Mouse (Mus musculus) forebrain, embryonic 15.5 days (tissue): ENCODE results near the gene G3bp2. TPM values are rescaled to one million over a fixed set of nuclear protein-coding genes. Genes with fewer than 3 reads are reported as not detected.

Experiments
- ATAC-seq: fragments of 200-750 bp; cut with Nextera tagmentation; replicated peaks from 2 replicates; pipeline ENCODE4 v1.8.0; 2017; ENCODE audit warnings: mild to moderate bottlenecking, moderate TSS enrichment, moderate library complexity
- H3K27ac ChIP-seq: fragments of 300-500 bp; sonication (generic); replicated peaks from 2 replicates; pipeline ENCODE4 v1.5.1; 2015; ENCODE audit warnings: mild to moderate bottlenecking, inconsistent platforms
- H3K27me3 ChIP-seq: fragments of 300-500 bp; sonication (generic); 2 replicates; pipeline ENCODE4 v1.6.1; 2015; ENCODE audit warnings: inconsistent platforms
- H3K36me3 ChIP-seq: fragments of 300-500 bp; sonication (generic); 2 replicates; pipeline ENCODE4 v1.6.1; 2015; ENCODE audit warnings: mild to moderate bottlenecking, inconsistent platforms
- H3K4me1 ChIP-seq: fragments of 300-500 bp; sonication (generic); 2 replicates; pipeline ENCODE4 v1.6.1; 2015; ENCODE audit warnings: inconsistent platforms
- H3K4me2 ChIP-seq: fragments of 300-500 bp; sonication (generic); replicated peaks from 2 replicates; pipeline ENCODE4 v1.6.1; 2015; ENCODE audit warnings: mild to moderate bottlenecking, inconsistent platforms
- H3K4me3 ChIP-seq: fragments of 300-500 bp; sonication (generic); 2 replicates; pipeline ENCODE4 v1.5.1; 2015; ENCODE audit warnings: mild to moderate bottlenecking, inconsistent platforms
- H3K9ac ChIP-seq: fragments of 300-500 bp; sonication (generic); replicated peaks from 2 replicates; pipeline ENCODE4 v1.6.1; 2015; ENCODE audit warnings: mild to moderate bottlenecking, inconsistent platforms
- H3K9me3 ChIP-seq: fragments of 300-500 bp; sonication (generic); 2 replicates; pipeline ENCODE4 v1.6.1; 2016; ENCODE audit warnings: inconsistent platforms
- WGBS: fragments of 180-500 bp; shearing (Covaris S2); methylation state at CpG from one replicate; pipeline ENCODE4 v1.1.7; 2015; ENCODE audit warnings: mixed read lengths; 5-methylcytosine and 5-hydroxymethylcytosine counted together
- polyA plus RNA-seq: library from polyadenylated mRNA; unstranded; fragments of >200 nt; fragmentation: Nextera tagmentation; extraction: Ambion mirVana; gene quantifications from 2 replicates; pipeline ENCODE4 v1.2.1, GENCODE M21; 2015

The G3bp2 gene
- polyA plus RNA-seq, 1 experiment from 2014 or later: 349 TPM

- no peak overlapping the region for H3K9ac ChIP-seq
- H3K4me1 ChIP-seq: no peaks in the 10 kb centered on the region
- no peaks in the 10 kb centered on the region for H3K9me3 ChIP-seq
- no peaks in the 10 kb centered on the region for H3K36me3 ChIP-seq
- no peak overlapping the region for H3K27ac ChIP-seq
- no peak overlapping the region for H3K4me3 ChIP-seq
- H3K27me3 ChIP-seq: peaks cover 2% of the 10 kb centered on the region; the same call in 1 of the 2 replicates
- ATAC-seq: no peak
- WGBS: 94% methylated on average over 6 of the region's 6 CpGs
- H3K4me2 ChIP-seq: no peak overlapping the region
These were observed 30.7 kb upstream of the G3bp2 start for GRCm38 (mm10) chr5:92114223-92114622.

DNA sequence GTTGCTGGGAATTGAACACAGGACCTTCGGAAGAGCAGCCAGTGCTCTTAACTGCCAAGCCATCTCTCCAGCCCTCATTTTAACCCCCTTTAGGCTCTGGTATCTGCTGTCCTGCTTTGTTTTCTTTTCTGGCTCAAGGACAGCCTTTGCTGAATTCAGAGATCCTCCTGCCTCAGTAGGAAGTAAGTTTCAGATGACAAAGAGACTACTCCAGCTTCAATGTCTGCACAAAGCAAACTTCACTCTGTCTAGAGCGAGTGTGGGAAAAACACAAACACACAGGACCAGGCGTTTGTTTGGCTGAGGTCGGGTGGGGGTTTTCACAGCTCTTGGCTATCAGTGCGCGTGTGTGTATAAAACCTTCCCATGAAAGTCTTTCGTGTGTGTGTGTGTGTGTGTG is 30.0 kb upstream of the G3bp2 start:
- no peaks in the 10 kb centered on the region for H3K4me1 ChIP-seq
- H3K4me2 ChIP-seq: no peak overlapping the region
- no peak overlapping the region for H3K27ac ChIP-seq
- H3K9me3 ChIP-seq: no peaks in the 10 kb centered on the region
- peaks cover 2% of the 10 kb centered on the region; the same call in 1 of the 2 replicates for H3K27me3 ChIP-seq
- ATAC-seq: no peak
- no peaks in the 10 kb centered on the region for H3K36me3 ChIP-seq
- WGBS: 92% methylated on average over 7 of the region's 7 CpGs
- H3K4me3 ChIP-seq: no peak overlapping the region
- H3K9ac ChIP-seq: no peak overlapping the region

DNA sequence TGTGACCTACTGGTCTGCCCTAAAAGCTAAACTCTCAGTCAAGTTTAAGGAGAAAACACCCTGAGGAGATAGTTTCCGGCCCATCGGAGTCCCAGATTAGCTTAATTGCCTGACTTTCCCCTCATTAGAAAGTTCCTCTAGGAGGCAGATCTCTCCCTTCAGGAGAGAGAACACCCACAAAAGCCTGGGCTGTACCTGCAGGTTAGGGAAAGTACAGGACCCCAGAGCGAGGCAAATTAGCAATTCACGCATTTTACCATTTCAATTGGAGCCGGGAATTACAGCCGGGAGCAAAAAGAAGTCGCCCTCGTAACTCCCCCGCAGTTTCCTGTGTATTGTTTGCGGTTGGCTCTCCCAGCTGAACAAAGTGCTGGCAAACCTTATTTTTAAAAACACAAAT is 29.1 kb upstream of the G3bp2 start:
- Histone ChIP-seq H3K4me1 (no peaks in the 10 kb centered on the region), H3K27me3 (peaks cover 2% of the 10 kb centered on the region; the same call in 1 of the 2 replicates), H3K9me3 (no peaks in the 10 kb centered on the region), H3K4me3 (no peak overlapping the region), H3K9ac (no peak overlapping the region), H3K36me3 (no peaks in the 10 kb centered on the region), H3K4me2 (no peak overlapping the region), H3K27ac (no peak overlapping the region)
- no peak for ATAC-seq
- WGBS: 1% methylated on average over 10 of the region's 10 CpGs

DNA sequence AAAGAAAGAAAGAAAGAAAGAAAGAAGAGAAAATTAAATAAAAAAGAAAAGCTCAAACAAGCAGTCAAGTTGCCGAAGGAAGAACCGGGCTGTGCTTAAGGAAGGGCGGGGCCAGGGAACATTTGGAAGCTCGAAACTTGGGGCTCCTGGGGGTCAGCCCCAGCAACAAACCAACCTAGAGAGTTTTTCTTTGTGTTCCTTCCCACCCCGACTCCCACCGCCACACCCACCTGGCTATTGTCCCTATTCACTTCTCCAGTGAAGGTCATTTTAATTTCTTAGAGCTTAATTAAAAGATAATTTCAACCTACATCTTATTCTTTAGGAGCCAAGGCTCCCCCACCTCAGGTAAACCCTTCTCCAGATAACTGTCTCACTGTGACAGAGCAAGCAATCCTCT is 28.7 kb upstream of the G3bp2 start:
- no peak for ATAC-seq
- Histone ChIP-seq H3K27me3 (peaks cover 2% of the 10 kb centered on the region; the same call in 1 of the 2 replicates), H3K27ac (no peak overlapping the region), H3K4me3 (no peak overlapping the region), H3K4me1 (no peaks in the 10 kb centered on the region), H3K36me3 (no peaks in the 10 kb centered on the region), H3K4me2 (no peak overlapping the region), H3K9me3 (no peaks in the 10 kb centered on the region), H3K9ac (no peak overlapping the region)
- 6% methylated on average over 6 of the region's 6 CpGs for WGBS

GRCm38 (mm10) chr5:92110818-92111355 is 27.4 kb upstream of the G3bp2 start:
- Histone ChIP-seq H3K9ac (no peak overlapping the region), H3K4me1 (peaks cover 6% of the 10 kb centered on the region), H3K9me3 (no peaks in the 10 kb centered on the region), H3K4me2 (no peak overlapping the region), H3K36me3 (no peaks in the 10 kb centered on the region), H3K4me3 (no peak overlapping the region), H3K27me3 (peaks cover 2% of the 10 kb centered on the region; the same call in 1 of the 2 replicates), H3K27ac (no peak overlapping the region)
- WGBS: 91% methylated on average over 5 of the region's 5 CpGs
- no peak for ATAC-seq

- peaks cover 16% of the 10 kb centered on the region for H3K4me1 ChIP-seq
- 91% methylated on average over 4 of the region's 4 CpGs for WGBS
- ATAC-seq: no peak
These were observed 23.8 kb upstream of the G3bp2 start for GRCm38 (mm10) chr5:92107282-92107681.

DNA sequence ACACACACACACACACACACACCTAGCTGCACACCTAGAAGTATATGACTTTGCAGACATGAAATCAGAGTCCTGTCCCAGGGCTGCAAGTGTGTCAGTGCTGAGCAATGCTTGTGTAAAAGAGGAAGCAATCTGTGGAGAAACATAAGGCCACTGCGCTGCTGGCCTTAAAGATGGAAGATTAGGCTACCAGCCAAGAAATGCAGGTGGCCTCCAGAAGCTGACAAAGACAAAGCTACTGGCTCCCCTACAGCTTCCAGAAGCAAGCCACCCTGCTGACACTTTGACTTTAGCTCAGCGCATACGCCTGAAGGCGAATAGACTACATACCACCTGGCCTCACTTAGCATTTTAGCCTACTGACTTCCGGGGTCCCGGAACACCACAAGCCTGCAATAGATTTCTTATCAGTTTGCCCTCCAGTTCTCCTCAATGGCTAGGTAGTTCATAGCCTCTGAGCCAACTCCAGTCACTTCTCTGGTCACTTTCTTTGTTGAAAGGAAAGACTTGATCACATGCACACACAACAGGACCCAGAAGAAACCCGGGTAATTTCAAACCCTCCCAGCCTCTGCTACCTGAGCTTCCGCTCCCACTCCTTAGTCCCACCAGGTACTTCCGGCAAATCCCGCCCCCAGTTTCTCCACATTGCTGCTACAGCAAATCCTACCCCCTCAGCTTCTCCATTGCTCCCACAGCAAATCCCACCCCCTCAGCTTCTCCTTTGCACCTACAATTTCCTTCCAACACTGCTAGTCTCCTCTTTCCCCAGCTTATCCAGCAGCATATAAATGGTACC is 23.0 kb upstream of the G3bp2 start:
- Histone ChIP-seq H3K9ac (no peak overlapping the region), H3K27ac (no peak overlapping the region), H3K9me3 (no peaks in the 10 kb centered on the region), H3K4me3 (no peak overlapping the region), H3K27me3 (no peaks in the 10 kb centered on the region), H3K4me2 (no peak overlapping the region), H3K36me3 (no peaks in the 10 kb centered on the region), H3K4me1 (peaks cover 16% of the 10 kb centered on the region)
- peak; percentile 60; the same call in 1 of the 2 replicates for ATAC-seq
- 44% methylated on average over 10 of the region's 10 CpGs for WGBS

More at GRCm38 (mm10) chr5:92107282-92107681, 23.8 kb upstream of the G3bp2 start:
- H3K9me3 ChIP-seq: no peaks in the 10 kb centered on the region
- H3K27me3 ChIP-seq: no peaks in the 10 kb centered on the region
- no peak overlapping the region for H3K9ac ChIP-seq
- H3K36me3 ChIP-seq: no peaks in the 10 kb centered on the region
- H3K4me2 ChIP-seq: no peak overlapping the region
- no peak overlapping the region for H3K4me3 ChIP-seq
- H3K27ac ChIP-seq: no peak overlapping the region

DNA sequence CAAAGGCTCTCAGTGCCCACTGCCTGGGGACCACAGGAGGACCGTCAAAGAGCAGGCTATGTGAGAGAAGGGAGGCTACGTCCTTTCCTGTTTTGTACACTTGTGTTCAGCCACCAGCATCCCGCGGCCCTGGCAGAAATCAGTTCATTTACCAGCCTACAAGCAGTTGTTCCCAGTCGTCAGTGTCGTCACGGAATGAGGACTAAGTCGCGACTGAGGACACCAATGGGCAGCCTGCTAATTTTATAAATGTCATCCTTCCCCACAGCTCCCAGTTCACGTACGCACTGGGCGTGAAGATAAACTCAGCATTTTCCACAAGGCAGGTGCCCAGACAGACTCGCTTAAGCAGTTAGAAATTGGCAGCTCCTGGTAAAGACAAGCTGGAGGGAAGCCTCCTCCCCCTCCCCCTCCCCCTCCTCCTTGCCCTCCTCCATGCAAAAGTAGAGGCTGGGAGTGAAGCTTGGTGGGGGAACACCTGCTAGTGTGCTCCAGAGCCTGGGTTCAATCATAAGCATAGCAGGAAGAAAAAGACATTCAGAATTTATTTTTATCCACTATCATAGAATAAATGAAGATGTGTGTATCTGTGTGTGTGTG is 20.4 kb upstream of the G3bp2 start:
- ATAC-seq: peak; percentile 57

DNA sequence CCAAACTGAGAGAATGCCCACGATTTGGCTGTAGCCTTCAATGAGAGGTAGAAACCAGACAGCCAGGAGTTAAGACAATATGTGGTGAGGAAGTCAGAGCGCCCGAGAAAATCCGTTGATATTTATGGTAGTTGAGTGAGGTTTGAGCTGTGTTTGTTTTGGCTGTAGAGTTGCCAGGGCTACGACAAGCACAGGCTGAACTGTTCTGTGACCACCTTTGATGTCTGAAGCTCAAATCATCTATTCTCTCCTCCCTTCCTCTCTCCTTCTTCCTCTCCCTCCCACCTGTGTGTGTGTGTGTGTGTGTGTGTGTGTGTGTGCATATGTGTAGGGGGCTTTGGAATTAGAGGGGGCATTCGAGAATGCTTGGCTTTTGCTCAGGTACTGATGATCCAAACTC is 19.5 kb upstream of the G3bp2 start:
- peaks cover 16% of the 10 kb centered on the region for H3K4me1 ChIP-seq
- WGBS: 69% methylated on average over 6 of the region's 6 CpGs
- no peak overlapping the region for H3K4me2 ChIP-seq
- H3K27ac ChIP-seq: no peak overlapping the region
- H3K9me3 ChIP-seq: no peaks in the 10 kb centered on the region
- H3K27me3 ChIP-seq: no peaks in the 10 kb centered on the region
- no peak overlapping the region for H3K9ac ChIP-seq
- no peak for ATAC-seq
- no peaks in the 10 kb centered on the region for H3K36me3 ChIP-seq
- H3K4me3 ChIP-seq: no peak overlapping the region

More for the DNA sequence above, 20.4 kb upstream of the G3bp2 start:
- WGBS: 61% methylated on average over 13 of the region's 13 CpGs
- Histone ChIP-seq H3K4me2 (no peak overlapping the region), H3K27me3 (no peaks in the 10 kb centered on the region), H3K27ac (peak overlapping the region; percentile 43; the same call in 1 of the 2 replicates), H3K36me3 (no peaks in the 10 kb centered on the region), H3K4me1 (peaks cover 16% of the 10 kb centered on the region), H3K9ac (no peak overlapping the region), H3K4me3 (no peak overlapping the region), H3K9me3 (no peaks in the 10 kb centered on the region)

GRCm38 (mm10) chr5:92101601-92102000 is 18.1 kb upstream of the G3bp2 start:
- Histone ChIP-seq H3K4me2 (no peak overlapping the region), H3K9ac (no peak overlapping the region), H3K4me1 (peaks cover 14% of the 10 kb centered on the region), H3K9me3 (no peaks in the 10 kb centered on the region), H3K36me3 (no peaks in the 10 kb centered on the region), H3K27me3 (no peaks in the 10 kb centered on the region), H3K27ac (no peak overlapping the region), H3K4me3 (no peak overlapping the region)
- no peak for ATAC-seq
- WGBS: 91% methylated on average over 8 of the region's 8 CpGs

- no peak for ATAC-seq
- H3K4me3 ChIP-seq: no peak overlapping the region
- no peaks in the 10 kb centered on the region for H3K27me3 ChIP-seq
- H3K36me3 ChIP-seq: no peaks in the 10 kb centered on the region
- no peak overlapping the region for H3K4me2 ChIP-seq
- H3K9ac ChIP-seq: no peak overlapping the region
- H3K27ac ChIP-seq: no peak overlapping the region
- WGBS: 65% methylated on average over 13 of the region's 13 CpGs
- peaks cover 6% of the 10 kb centered on the region; the same call in 1 of the 2 replicates for H3K4me1 ChIP-seq
- no peaks in the 10 kb centered on the region for H3K9me3 ChIP-seq
These were observed 15.0 kb upstream of the G3bp2 start for GRCm38 (mm10) chr5:92098351-92099109.

- no peaks in the 10 kb centered on the region for H3K36me3 ChIP-seq
- 79% methylated on average over 4 of the region's 4 CpGs for WGBS
- H3K9ac ChIP-seq: no peak overlapping the region
- 0 out of 2 replicates have a peak, but pooled peaks cover 3% of the 10 kb centered on the region for H3K4me1 ChIP-seq
- no peak overlapping the region for H3K4me2 ChIP-seq
- ATAC-seq: no peak
- no peak overlapping the region for H3K27ac ChIP-seq
- no peaks in the 10 kb centered on the region for H3K27me3 ChIP-seq
- no peak overlapping the region for H3K4me3 ChIP-seq
- no peaks in the 10 kb centered on the region for H3K9me3 ChIP-seq
These were observed 14.3 kb upstream of the G3bp2 start for GRCm38 (mm10) chr5:92097779-92098178.
